Mouse (Mus musculus) layer of hippocampus, postnatal 10 days (tissue): Measurements from ENCODE around the gene Ndufs2. TPM values are rescaled to one million over a fixed set of nuclear protein-coding genes. Genes with fewer than 3 reads are reported as not detected.

Experiments
- DNase-seq, 2 experiments: peaks; one replicate each; pipeline ENCODE4 v3.0.0; 2021; ENCODE audit warnings: low spot score in 2 of 2
- total RNA-seq, 2 experiments: library from RNA; stranded (reverse); gene quantifications; 2 replicates each; pipeline ENCODE4 v1.2.3; 2021

Ndufs2 gene
- total RNA-seq, 2 experiments from 2014 or later = 235 to 249 TPM

- no peak for DNase-seq
Measured at GRCm38 (mm10) chr1:171203471-171204248, 47.5 kb downstream of the Ndufs2 start.

- DNase-seq = no peak
Measured at GRCm38 (mm10) chr1:171200769-171201168, 50.4 kb downstream of the Ndufs2 start.

GRCm38 (mm10) chr1:171199532-171199931, 51.7 kb downstream of the Ndufs2 start:
- DNase-seq = no peak

GRCm38 (mm10) chr1:171195887-171196397, 55.2 kb downstream of the Ndufs2 start, which contains the start of gene Pcp4l1:
Pcp4l1 (minus strand) TSS chr1:171196268.
- DNase-seq = peak; percentile 42 to 50

- DNase-seq = no peak
Measured at GRCm38 (mm10) chr1:171195046-171195822, 56.0 kb downstream of the Ndufs2 start.

- DNase-seq = no peak
Measured at GRCm38 (mm10) chr1:171193911-171194830, 57.0 kb downstream of the Ndufs2 start.

GRCm38 (mm10) chr1:171193093-171193840, 57.9 kb downstream of the Ndufs2 start:
- DNase-seq = no peak

- no peak for DNase-seq
Measured at GRCm38 (mm10) chr1:171192283-171192682, 58.9 kb downstream of the Ndufs2 start.

- no peak for DNase-seq
Measured at GRCm38 (mm10) chr1:171190832-171191231, 60.4 kb downstream of the Ndufs2 start.

- no peak for DNase-seq
Measured at GRCm38 (mm10) chr1:171189476-171190114, 61.6 kb downstream of the Ndufs2 start.

GRCm38 (mm10) chr1:171189046-171189445, 62.1 kb downstream of the Ndufs2 start:
- DNase-seq = no peak

GRCm38 (mm10) chr1:171187851-171188700, 63.1 kb downstream of the Ndufs2 start:
- DNase-seq = no peak

- DNase-seq = no peak
Measured at GRCm38 (mm10) chr1:171185655-171186054, 65.5 kb downstream of the Ndufs2 start.

Other genes starting within 250 kb of the Ndufs2 start
- not detected for gene Fcgr4, start 232.5 kb downstream of the Ndufs2 start, total RNA-seq
- 10 to 100 TPM; 10.5 to 12.7 TPM for gene Fcgr3, start 186.5 kb downstream of the Ndufs2 start, total RNA-seq
- 1 to 10 TPM; 3.1 to 3.3 TPM for gene Cfap126, start 137.5 kb downstream of the Ndufs2 start, total RNA-seq
- gene Sdhc, start 100.8 kb downstream of the Ndufs2 start, total RNA-seq = 100 to 1,000 TPM; 223 to 233 TPM
- not detected for gene Mpz, start 100.7 kb downstream of the Ndufs2 start, total RNA-seq
- 10 to 100 TPM; 16.9 to 18.0 TPM for gene Pcp4l1, start 55.1 kb downstream of the Ndufs2 start, total RNA-seq
- gene Nr1i3, start 37.4 kb downstream of the Ndufs2 start, total RNA-seq = not detected
- gene Tomm40l, start 28.9 kb downstream of the Ndufs2 start, total RNA-seq = 10 to 100 TPM; 65.5 to 66.3 TPM
- 1 to 10 TPM; 2.1 to 4.6 TPM for gene Apoa2, start 26.3 kb downstream of the Ndufs2 start, total RNA-seq
- gene Fcer1g, start 17.0 kb downstream of the Ndufs2 start, total RNA-seq = 10 to 100 TPM; 15.2 to 16.7 TPM
- gene Adamts4, start 967 bp downstream of the Ndufs2 start, total RNA-seq = 1 to 10 TPM; 5.6 to 7.1 TPM
- gene B4galt3, start 18.9 kb upstream of the Ndufs2 start, total RNA-seq = 10 to 100 TPM; 65.4 to 67.1 TPM
- 10 to 100 TPM; 28.8 to 30.0 TPM for gene Ppox, start 29.8 kb upstream of the Ndufs2 start, total RNA-seq
- gene Usp21, start 36.6 kb upstream of the Ndufs2 start, total RNA-seq = 10 to 100 TPM; 49.0 to 57.3 TPM
- gene Ufc1, start 43.6 kb upstream of the Ndufs2 start, total RNA-seq = 100 to 1,000 TPM; 102 to 114 TPM
- 10 to 100 TPM; 30.9 to 33.7 TPM for gene Dedd, start 77.8 kb upstream of the Ndufs2 start, total RNA-seq
- gene Nit1, start 94.3 kb upstream of the Ndufs2 start, total RNA-seq = 10 to 100 TPM; 37.7 to 42.8 TPM
- gene Pfdn2, start 94.3 kb upstream of the Ndufs2 start, total RNA-seq = 100 to 1,000 TPM; 135 to 165 TPM
- 1 to 10 TPM; 6.3 to 8.6 TPM for gene Klhdc9, start 109.4 kb upstream of the Ndufs2 start, total RNA-seq
- gene Nectin4, start 118.7 kb upstream of the Ndufs2 start, total RNA-seq = 1 to 10 TPM; 1.8 to 1.9 TPM
- 1 to 10 TPM; 1.9 to 2.1 TPM for gene Arhgap30, start 137.6 kb upstream of the Ndufs2 start, total RNA-seq
- 100 to 1,000 TPM; 114 to 121 TPM for gene Usf1, start 159.9 kb upstream of the Ndufs2 start, total RNA-seq
- 1 to 10 TPM; 2.1 to 3.5 TPM for gene Tstd1, start 167.5 kb upstream of the Ndufs2 start, total RNA-seq
- gene F11r, start 186.1 kb upstream of the Ndufs2 start, total RNA-seq = 1 to 10 TPM; 5.5 to 7.8 TPM